34 mouse cellular contexts compared by ENCODE assay signal in genomic region chr1:156923511-156923910, GRCm38 (mm10).
"Had no signal": no experiment of that assay in that cellular context is flagged by ENCODE, and none has a peak within 500 bp of the region (broad histone marks: within the 10 kb centered on the region; RNA-seq: fewer than 3 reads in every experiment).

No protein-coding gene starts in this region.

- H3K27me3 ChIP-seq: heart, embryonic 12.5 days; heart, embryonic 13.5 days; heart, embryonic 15.5 days; hindbrain, embryonic 12.5 days; hindbrain, embryonic 13.5 days; hindbrain, embryonic 15.5 days; intestine, embryonic 15.5 days; kidney, embryonic 15.5 days had no signal

- H3K9ac ChIP-seq: heart, embryonic 12.5 days; heart, embryonic 13.5 days; heart, embryonic 15.5 days; hindbrain, embryonic 12.5 days; hindbrain, embryonic 13.5 days; hindbrain, embryonic 14.5 days; hindbrain, embryonic 15.5 days; intestine, embryonic 15.5 days; kidney, embryonic 15.5 days had no signal

- DNase-seq: heart, postnatal 10 days; heart, postnatal 14 days; heart, postnatal 36 days; heart, postnatal 4 days; kidney, adult 11 months; kidney, adult 18-20 months; kidney, adult 2 months; kidney, adult 8-10 months; kidney, adult 9 months; kidney, postnatal 10 days; kidney, postnatal 14 days; kidney, postnatal 25 days; kidney, postnatal 36 days; kidney, postnatal 4 days; layer of hippocampus, adult 9-11 months had no signal

- H3K36me3 ChIP-seq: heart, embryonic 10.5 days; heart, embryonic 12.5 days; heart, embryonic 13.5 days; heart, embryonic 15.5 days; hindbrain, embryonic 12.5 days; hindbrain, embryonic 13.5 days; hindbrain, embryonic 15.5 days; intestine, embryonic 15.5 days; kidney, embryonic 15.5 days had no signal

- ATAC-seq: hindbrain, embryonic 16.5 days; hindbrain, postnatal 0 days; inflammation-experienced regulatory T-cells, adult 6 months; intestine, embryonic 15.5 days; intestine, embryonic 16.5 days; intestine, postnatal 0 days had no signal

- H3K4me3 ChIP-seq: heart, embryonic 10.5 days; heart, embryonic 12.5 days; heart, embryonic 13.5 days; heart, embryonic 15.5 days; hindbrain, embryonic 10.5 days; hindbrain, embryonic 12.5 days; hindbrain, embryonic 13.5 days; hindbrain, embryonic 15.5 days; intestine, embryonic 15.5 days; kidney, embryonic 15.5 days; layer of hippocampus, adult 2 months had no signal

- H3K4me2 ChIP-seq: heart, embryonic 11.5 days; heart, embryonic 12.5 days; heart, embryonic 13.5 days; heart, embryonic 15.5 days; hindbrain, embryonic 12.5 days; hindbrain, embryonic 13.5 days; hindbrain, embryonic 14.5 days; hindbrain, embryonic 15.5 days; intestine, embryonic 15.5 days; kidney, embryonic 15.5 days had no signal

- H3K9me3 ChIP-seq: heart, embryonic 10.5 days; heart, embryonic 12.5 days; heart, embryonic 13.5 days; heart, embryonic 15.5 days; hindbrain, embryonic 10.5 days; hindbrain, embryonic 12.5 days; hindbrain, embryonic 13.5 days; hindbrain, embryonic 15.5 days; intestine, embryonic 15.5 days; kidney, embryonic 15.5 days had no signal

- H3K4me1 ChIP-seq: intestine, embryonic 15.5 days had no signal

- H3K27ac ChIP-seq: heart, embryonic 10.5 days; heart, embryonic 13.5 days; heart, embryonic 15.5 days; hindbrain, embryonic 10.5 days; hindbrain, embryonic 12.5 days; hindbrain, embryonic 13.5 days; hindbrain, embryonic 14.5 days; hindbrain, embryonic 15.5 days; hindbrain, postnatal 0 days; intestine, embryonic 15.5 days; kidney, embryonic 15.5 days; kidney, postnatal 0 days; layer of hippocampus, adult 2 months had no signal
